In the genomic region with DNA sequence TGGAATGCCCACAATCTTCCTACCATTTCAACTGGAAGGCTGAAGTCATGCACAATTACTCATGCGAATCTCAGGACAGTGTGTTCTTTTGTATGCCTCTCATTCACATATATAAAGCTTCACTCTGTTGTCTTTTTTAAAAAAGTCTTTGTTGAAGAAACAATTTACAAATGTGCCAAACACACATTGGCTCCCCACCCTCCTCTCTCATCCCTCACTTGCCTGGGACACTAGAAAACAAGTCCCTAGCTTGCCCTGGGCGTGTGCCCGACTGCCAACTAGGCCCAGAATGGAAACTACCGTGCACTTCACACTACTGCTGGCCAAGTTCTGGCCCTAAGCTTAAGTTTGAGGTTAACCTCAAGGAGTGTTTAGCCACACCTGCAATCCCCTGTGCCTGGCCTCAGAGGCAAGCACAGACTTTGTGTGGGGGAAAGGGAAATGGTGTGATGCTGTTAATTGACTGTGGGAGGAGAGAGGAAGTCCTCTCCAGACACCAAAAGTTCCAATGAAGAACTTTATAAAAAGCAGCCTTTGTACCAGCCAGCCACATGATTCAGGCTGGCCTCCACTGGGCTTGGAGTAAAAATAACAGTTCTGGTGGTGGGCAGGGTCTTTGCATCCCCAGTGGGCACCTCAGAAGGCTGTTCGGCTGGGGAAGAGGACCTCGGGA, we compare ENCODE assay signal across 8 mouse cellular contexts.
DNase-seq lines count a peak whose midpoint lies in the region; ATAC-seq lines count a peak whose summit lies in the region.

No protein-coding gene starts in this region.

- H3K27ac ChIP-seq in heart, embryonic 13.5 days (replicated peaks): peak overlapping the region; percentile 67
- no peak overlapping the region for H3K27ac ChIP-seq in forebrain, embryonic 12.5 days

- intact Hi-C loops in left cerebral cortex, postnatal 36 days (cut with DNase I): no loop called here

- H3K27me3 ChIP-seq in heart, embryonic 13.5 days (replicated peaks): no peaks in the 10 kb centered on the region
- no peaks in the 10 kb centered on the region for H3K27me3 ChIP-seq in forebrain, embryonic 12.5 days

- peak overlapping the region; percentile 51; the same call in 1 of the 2 replicates for H3K9ac ChIP-seq in heart, embryonic 13.5 days
- H3K9ac ChIP-seq in forebrain, embryonic 12.5 days: no peak overlapping the region

- peaks cover 39% of the 10 kb centered on the region for H3K4me1 ChIP-seq in heart, embryonic 13.5 days
- H3K4me1 ChIP-seq in forebrain, embryonic 12.5 days: no peaks in the 10 kb centered on the region

- 56% methylated on average over 6 of the region's 6 CpGs for WGBS in heart, embryonic 13.5 days
- WGBS in forebrain, embryonic 12.5 days: 83% methylated on average over 6 of the region's 6 CpGs

- no peak for ATAC-seq in heart, embryonic 13.5 days (ENCODE audit: extremely low read depth, insufficient number of reproducible peaks, low FRiP score, low TSS enrichment)
- peak; percentile 85 for ATAC-seq in monocyte, adult 5-6 weeks (replicated peaks; ENCODE audit: insufficient number of reproducible peaks, low FRiP score, low TSS enrichment, poor library complexity, severe bottlenecking)
- no peak for ATAC-seq in forebrain, embryonic 12.5 days (ENCODE audit: low FRiP score)

- H3K36me3 ChIP-seq in heart, embryonic 13.5 days: no peaks in the 10 kb centered on the region
- no peaks in the 10 kb centered on the region for H3K36me3 ChIP-seq in forebrain, embryonic 12.5 days (replicated peaks)

- H3K4me2 ChIP-seq in heart, embryonic 13.5 days: peak overlapping the region; percentile 46
- no peak overlapping the region for H3K4me2 ChIP-seq in forebrain, embryonic 12.5 days

- no peaks in the 10 kb centered on the region for H3K9me3 ChIP-seq in heart, embryonic 13.5 days
- no peaks in the 10 kb centered on the region for H3K9me3 ChIP-seq in forebrain, embryonic 12.5 days

- no peak overlapping the region for H3K4me3 ChIP-seq in heart, embryonic 13.5 days
- no peak overlapping the region for H3K4me3 ChIP-seq in forebrain, embryonic 12.5 days (replicated peaks)

- DNase-seq in adrenal gland, postnatal 14 days: peak; percentile 40
- DNase-seq in adrenal gland, adult (ENCODE audit: inconsistent age in 2 of 2, low spot score in 1 of 2): no peak
- peak; percentile 66 for DNase-seq in CD4-positive, CD25-positive, alpha-beta regulatory T cell, adult 2 months (ENCODE audit: low read depth, low spot score)
- DNase-seq in left cerebral cortex, postnatal 36 days (ENCODE audit: low spot score in 2 of 2): peak; percentile 39 to 51
- DNase-seq in embryo, embryonic 11 days: no peak

Comparison
In these comparisons a context has a peak if more than half of its experiments do, and no peak if none do; other contexts are left out.
1. DNase-seq: peak in adrenal gland, postnatal 14 days (single experiment), CD4-positive, CD25-positive, alpha-beta regulatory T cell, adult 2 months (single experiment) and left cerebral cortex, postnatal 36 days (2 of 2); none in adrenal gland, adult (0 of 2) and embryo, embryonic 11 days (single experiment).